Mouse (Mus musculus): ENCODE results near the gene Lrch4.
"Not testable (repeated sequence)": the region's sequence is repeated elsewhere in the genome, so short reads cannot be mapped to it uniquely, and the experiment has no call there.

Lrch4 gene

DNA sequence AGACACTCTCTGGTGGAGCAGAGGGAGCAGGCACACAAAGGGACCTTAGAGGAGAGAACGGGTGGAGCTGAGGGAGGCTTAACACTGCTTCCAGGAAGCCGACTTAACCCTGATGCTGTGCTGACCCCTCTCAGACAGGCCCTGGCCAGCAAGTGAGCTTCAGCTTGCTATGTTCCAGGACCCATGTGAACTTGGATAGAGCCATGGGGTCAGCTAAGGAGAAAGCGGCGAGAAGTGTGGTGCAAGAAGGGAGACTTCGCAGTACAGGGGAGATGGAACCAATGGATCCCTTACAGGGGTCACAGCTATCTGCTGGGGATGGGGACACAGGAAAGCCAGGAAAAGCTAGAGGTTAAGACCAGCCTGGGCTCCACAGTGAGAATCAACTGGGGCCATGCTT, 15.8 kb upstream of the Lrch4 start:
- no peak for DNase-seq (ENCODE audit: low read depth)

DNA sequence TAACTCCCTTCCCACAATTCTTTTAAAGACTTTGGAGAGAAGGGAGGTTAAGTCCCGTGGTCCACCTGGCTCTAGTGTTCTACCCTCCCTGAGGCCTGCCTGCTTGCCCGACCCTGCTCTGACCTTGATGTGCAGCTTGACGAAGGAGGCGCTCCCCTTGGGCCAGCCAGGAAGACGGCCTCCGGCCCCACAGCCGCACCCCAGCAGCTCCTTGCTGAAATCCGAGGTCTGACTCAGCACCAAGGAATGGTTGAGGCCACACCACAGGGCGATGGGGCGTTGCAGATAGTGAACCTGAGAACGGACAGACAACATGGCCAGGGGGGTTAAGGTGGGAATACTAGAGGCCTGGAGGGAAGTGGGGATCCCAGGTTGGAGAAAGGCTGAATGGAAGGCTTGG, 15.4 kb upstream of the Lrch4 start, which contains the start of gene Pcolce:
Gene Pcolce (minus strand): TSS at position 235 of the 400 bp plus-strand sequence.
- DNase-seq (ENCODE audit: low read depth), result peak; percentile 53

DNA sequence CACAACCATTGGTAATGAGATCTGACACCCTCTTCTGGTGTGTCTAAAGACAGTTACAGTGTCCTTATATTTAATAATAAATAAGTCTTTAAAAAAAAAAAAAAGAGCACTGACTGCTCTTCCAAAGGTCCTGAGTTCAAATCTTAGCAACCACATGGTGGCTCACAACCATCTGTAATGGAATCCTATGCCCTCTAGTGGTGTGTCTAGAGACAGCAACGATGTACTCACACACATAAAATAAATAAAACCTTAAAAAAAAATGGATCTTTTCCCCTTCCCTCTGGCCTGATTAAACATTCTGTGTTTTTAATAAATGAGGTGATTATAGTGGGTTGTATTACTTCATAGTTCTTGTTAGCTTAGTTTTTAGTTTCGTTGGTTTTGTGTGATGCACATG, 14.0 kb upstream of the Lrch4 start:
- not testable (repeated sequence) for DNase-seq (ENCODE audit: low read depth)

GRCm38 (mm10) chr5:137615347-137615746, 13.6 kb upstream of the Lrch4 start:
- no peak for DNase-seq (ENCODE audit: low read depth)

GRCm38 (mm10) chr5:137623937-137624530, 4.9 kb upstream of the Lrch4 start:
- DNase-seq (ENCODE audit: low read depth), result no peak

DNA sequence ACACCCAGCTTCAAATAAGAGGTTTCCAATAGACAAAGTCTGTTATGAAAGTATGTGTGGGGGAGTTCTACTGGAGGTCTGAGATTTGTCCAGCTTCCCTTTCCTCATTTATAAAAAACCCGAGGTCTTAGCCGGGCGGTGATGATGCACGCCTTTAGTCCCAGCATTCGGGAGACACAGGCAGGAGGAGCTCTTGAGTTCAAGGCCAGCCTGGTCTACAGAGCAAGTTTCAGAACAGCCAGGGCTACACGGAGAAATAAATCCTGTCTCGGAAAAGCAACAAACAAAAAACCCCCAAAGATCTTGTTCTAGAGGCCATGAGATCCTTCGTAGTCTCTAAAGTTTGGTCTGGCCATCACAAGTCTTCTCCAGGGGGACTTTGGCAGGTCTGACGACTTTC, 930 bp upstream of the Lrch4 start:
- DNase-seq (ENCODE audit: low read depth), result peak; percentile 68

DNA sequence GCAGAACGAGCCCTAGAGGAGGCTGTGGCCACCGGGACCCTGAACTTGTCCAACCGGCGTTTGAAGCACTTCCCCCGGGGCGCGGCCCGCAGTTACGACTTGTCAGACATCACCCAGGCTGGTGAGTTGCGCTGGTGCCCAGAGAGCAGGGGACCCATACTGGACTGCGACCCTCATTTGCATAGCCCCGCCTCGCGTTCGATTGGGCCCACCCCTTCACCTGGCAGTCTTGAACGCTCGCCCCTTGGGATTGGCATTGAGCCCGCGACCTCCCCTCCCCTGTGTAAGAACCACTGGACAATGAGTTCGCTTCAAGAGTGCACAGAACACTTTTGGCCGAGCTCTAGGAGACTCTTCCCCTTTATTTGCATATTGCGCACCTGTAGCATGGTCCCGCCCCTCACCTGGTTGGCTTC, 393 bp downstream of the Lrch4 start:
- no peak for DNase-seq (ENCODE audit: low read depth)

- DNase-seq (ENCODE audit: low read depth), result peak; percentile 56
These were observed 1.1 kb downstream of the Lrch4 start for GRCm38 (mm10) chr5:137629906-137630545.

DNA sequence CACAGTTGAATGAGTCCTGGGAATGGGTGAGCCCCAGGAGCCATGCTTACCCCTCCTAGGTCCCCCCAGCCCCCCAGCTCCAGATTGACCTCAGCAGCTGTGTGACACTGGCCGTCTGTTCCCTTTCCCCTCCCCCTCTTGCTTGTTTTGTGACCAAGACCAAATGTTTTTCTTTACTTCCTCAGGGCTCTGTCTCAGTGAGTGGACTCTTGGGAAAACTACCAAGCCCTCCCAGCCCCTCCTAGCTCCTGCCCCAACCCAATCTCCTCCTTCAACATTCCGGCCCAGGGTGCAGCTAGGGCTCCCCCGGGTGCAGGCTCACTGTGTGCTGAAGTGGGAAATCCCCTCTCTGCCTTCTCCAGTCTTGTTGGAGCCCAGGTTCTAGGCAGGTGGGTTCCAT, 1.7 kb downstream of the Lrch4 start:
- peak; percentile 40 for DNase-seq (ENCODE audit: low read depth)

DNA sequence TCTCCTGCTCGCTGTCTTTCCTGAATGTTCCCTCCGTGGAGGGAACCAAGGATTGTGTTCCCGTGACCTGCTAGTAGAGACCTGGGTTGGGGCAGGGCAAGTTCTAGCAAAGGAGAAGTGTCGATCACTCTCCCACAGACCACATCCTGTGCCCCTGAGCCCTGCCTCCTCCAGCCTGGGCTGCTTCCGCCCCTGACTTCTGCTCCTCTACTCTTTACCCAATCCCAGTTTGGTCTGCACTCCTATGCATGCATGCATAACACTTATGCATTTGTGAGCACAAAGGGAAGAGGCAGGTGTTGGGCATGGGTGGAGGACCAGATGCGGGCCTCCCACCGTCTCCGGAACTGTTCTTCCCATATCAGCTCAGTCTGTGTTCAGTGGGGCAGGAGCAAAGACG, 2.2 kb downstream of the Lrch4 start:
- peak; percentile 87 for DNase-seq (ENCODE audit: low read depth)

GRCm38 (mm10) chr5:137631591-137631990, 2.7 kb downstream of the Lrch4 start:
- DNase-seq (ENCODE audit: low read depth), result no peak

DNA sequence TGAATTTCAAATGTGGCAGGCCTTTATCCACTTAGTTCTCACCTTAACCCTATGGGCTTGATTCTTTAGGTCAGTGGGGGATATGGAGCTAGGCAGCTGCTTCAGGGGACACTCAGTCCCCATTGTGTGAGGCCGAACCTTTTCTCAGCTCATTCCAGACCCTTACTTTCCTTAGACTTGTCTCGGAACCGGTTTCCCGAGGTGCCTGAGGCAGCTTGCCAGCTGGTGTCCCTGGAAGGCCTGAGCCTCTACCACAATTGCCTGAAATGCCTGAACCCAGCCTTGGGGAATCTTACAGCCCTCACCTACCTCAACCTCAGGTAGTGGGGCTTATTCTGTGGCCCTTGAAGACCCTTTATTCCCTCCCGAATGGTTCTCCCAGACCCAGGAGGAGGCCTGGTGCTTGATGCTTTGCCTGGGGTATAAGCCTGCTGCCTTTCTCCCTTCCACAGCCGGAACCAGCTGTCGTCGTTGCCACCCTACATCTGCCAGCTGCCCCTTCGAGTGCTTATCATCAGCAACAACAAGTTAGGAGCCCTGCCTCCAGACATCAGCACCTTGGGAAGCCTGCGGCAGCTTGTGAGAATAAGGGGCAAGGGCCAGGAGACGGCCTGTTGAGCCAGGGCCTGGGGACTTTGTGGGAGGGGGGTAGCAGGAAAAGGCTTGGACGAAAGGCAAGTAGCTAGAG, 4.6 kb downstream of the Lrch4 start:
- no peak for DNase-seq (ENCODE audit: low read depth)

- no peak for DNase-seq (ENCODE audit: low read depth)
These were observed 10.6 kb downstream of the Lrch4 start for GRCm38 (mm10) chr5:137639472-137639871.

DNA sequence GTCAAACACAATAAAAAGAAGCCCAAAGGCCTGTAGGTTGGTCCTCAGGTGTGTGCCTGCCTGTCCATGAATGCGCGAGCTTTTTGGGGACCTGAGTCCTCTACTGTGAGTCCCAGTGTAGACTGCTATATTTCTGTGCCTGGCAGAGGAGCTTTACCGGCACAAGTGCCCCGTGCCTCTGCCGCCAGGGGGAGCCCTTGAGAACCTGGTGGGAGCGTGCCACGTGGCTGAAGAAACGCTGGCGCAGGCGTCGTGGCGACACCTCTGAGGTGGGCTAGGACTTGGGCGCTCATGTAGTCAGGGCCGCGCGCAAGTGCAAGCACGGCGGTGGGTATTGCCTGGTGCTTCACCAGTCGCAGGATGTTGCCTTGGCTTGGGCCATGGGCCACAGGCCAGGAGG, 12.1 kb downstream of the Lrch4 start, which contains the start of gene Sap25:
Gene Sap25 (plus strand): TSS at position 281 of the 400 bp plus-strand sequence.
- peak; percentile 32 for DNase-seq (ENCODE audit: low read depth)

DNA sequence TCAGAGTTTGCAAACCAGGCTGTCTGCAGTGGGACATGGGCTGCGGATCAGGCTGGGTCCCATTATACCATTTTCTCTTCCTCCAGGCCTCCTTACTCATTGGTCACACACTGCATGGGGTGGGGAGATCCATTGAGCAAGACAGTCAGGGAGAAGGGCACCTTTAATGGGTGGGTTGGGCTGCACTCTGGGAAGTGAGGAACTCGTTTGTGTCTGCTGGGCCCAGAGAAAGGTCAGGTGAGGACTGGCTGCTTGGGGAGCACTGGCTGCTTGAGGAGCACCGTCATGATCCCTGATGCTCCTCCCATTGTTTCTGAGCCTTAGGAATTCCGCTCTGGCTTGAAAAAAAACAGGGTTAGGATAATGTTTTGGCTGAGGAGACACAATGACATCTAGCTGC, 14.0 kb downstream of the Lrch4 start:
- DNase-seq (ENCODE audit: low read depth), result no peak

GRCm38 (mm10) chr5:137644484-137644883, 15.6 kb downstream of the Lrch4 start:
- no peak for DNase-seq (ENCODE audit: low read depth)

- DNase-seq (ENCODE audit: low read depth), result no peak
These were observed 16.2 kb downstream of the Lrch4 start for GRCm38 (mm10) chr5:137645091-137645651.

- DNase-seq (ENCODE audit: low read depth), result no peak
These were observed 16.8 kb downstream of the Lrch4 start, which contains the start of gene Irs3 for GRCm38 (mm10) chr5:137645652-137646091. Irs3 (minus strand) TSS chr5:137645714.

DNA sequence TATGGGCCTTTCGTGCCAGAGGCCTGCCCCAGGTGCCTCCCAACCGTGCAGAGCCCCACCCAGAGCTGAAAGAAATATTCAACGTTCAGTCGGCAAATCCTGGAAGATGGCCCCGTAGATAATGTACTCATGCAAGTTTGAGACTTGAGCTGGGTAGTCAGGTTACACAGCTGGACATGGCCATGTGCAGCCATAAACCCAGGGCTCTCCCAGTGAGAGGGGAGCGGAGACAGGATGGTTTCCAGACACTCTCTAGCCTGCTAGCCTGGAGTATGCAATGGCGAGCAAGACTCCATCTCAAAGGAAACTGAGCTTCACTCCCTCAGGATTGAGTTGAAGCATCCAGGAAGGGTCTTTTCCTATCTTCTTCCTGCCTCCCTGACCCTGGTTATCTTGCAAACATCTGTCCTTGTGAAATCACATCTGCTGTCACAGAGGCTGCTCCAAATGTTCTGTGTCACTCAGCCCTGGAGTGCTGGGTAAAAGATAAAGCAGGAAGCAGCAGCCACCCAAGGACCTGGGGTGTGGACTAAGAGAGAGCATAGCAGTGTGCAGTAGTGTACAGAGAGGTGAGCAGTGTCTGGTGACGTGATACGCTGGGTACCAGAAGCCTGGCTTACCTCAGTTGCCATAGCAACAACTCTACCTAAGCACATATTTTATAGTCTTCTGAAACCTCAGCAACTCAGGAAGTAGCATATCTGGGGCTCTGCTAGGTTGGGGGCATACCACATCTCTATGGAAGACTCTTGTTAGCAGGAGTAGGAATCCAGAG, 19.1 kb downstream of the Lrch4 start:
- DNase-seq (ENCODE audit: low read depth), result no peak

- DNase-seq (ENCODE audit: low read depth), result no peak
These were observed 20.3 kb downstream of the Lrch4 start for GRCm38 (mm10) chr5:137649251-137649650.

- no peak for DNase-seq (ENCODE audit: low read depth)
These were observed 21.0 kb downstream of the Lrch4 start for GRCm38 (mm10) chr5:137649669-137650571.
